Comparison of ENCODE assay signal across 33 mouse cellular contexts in the genomic region with DNA sequence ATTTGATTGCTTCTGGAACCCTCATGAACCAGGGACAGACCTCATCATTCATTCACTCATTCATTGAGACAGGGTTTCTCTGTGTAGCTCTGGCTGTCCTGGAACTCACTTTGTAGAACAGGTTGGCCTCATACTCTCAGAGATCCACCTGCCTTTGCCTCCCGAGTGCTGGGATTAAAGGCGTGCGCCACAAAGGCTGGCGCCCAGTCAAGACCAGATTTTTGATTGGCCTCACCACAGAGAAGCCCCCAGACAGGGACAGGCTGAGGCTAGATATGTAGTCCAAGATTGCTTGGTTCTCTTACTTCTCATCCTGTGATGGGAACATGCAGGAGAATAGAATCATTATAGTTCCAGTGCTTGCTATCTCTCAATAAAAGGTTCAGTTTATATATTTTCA.
"Had no signal": no experiment of that assay in that cellular context is flagged by ENCODE, and none has a peak within 500 bp of the region (broad histone marks: within the 10 kb centered on the region; RNA-seq: fewer than 3 reads in every experiment).

No protein-coding gene starts in this region.

- H3K27ac ChIP-seq: heart, embryonic 15.5 days; hindbrain, embryonic 10.5 days; hindbrain, embryonic 12.5 days; hindbrain, embryonic 13.5 days; hindbrain, embryonic 14.5 days; hindbrain, embryonic 15.5 days; hindbrain, postnatal 0 days; intestine, embryonic 15.5 days; kidney, embryonic 15.5 days; kidney, postnatal 0 days; left cerebral cortex, adult 2 months had no signal

- DNase-seq: heart, postnatal 10 days; heart, postnatal 14 days; heart, postnatal 36 days; kidney, adult 11 months; kidney, adult 18-20 months; kidney, adult 2 months; kidney, adult 8-10 months; kidney, adult 9 months; kidney, postnatal 10 days; kidney, postnatal 14 days; kidney, postnatal 25 days; kidney, postnatal 36 days; kidney, postnatal 4 days; layer of hippocampus, adult 9-11 months; layer of hippocampus, postnatal 36 days had no signal

- H3K4me3 ChIP-seq: heart, embryonic 12.5 days; heart, embryonic 13.5 days; heart, embryonic 15.5 days; hindbrain, embryonic 10.5 days; hindbrain, embryonic 12.5 days; hindbrain, embryonic 13.5 days; hindbrain, embryonic 15.5 days; intestine, embryonic 15.5 days; kidney, embryonic 15.5 days; layer of hippocampus, adult 2 months; left cerebral cortex, adult 2 months had no signal

- ATAC-seq: hindbrain, embryonic 16.5 days; hindbrain, postnatal 0 days; inflammation-experienced regulatory T-cells, adult 6 months; intestine, embryonic 15.5 days; intestine, embryonic 16.5 days; intestine, postnatal 0 days had no signal

- H3K36me3 ChIP-seq: heart, embryonic 12.5 days; heart, embryonic 13.5 days; heart, embryonic 15.5 days; hindbrain, embryonic 10.5 days; hindbrain, embryonic 12.5 days; hindbrain, embryonic 13.5 days; hindbrain, embryonic 15.5 days; intestine, embryonic 15.5 days; kidney, embryonic 15.5 days had no signal
